Mouse (Mus musculus) hindbrain, embryonic 12.5 days (tissue): ENCODE measurements at regions not wholly inside any gene's neighbourhood (a gene's known extent, or its start where the extent isn't known, plus 50 kb on each side); places are given as distances from the start of the nearest gene placed in this dataset.

Experiments used
- ATAC-seq: fragments of 200-750 bp; cut with Nextera tagmentation; 2 replicates; pipeline ENCODE4 v1.8.0; 2017; ENCODE audit warnings: moderate TSS enrichment; ENCODE audit not compliant: low FRiP score
- H3K27ac ChIP-seq: fragments of 300-500 bp; sonication (generic); 2 replicates; pipeline ENCODE4 v1.5.1; 2016; ENCODE audit warnings: mild to moderate bottlenecking
- H3K27me3 ChIP-seq: fragments of 300-500 bp; sonication (generic); 2 replicates; pipeline ENCODE4 v1.6.1; 2016; ENCODE audit warnings: mild to moderate bottlenecking
- H3K36me3 ChIP-seq: fragments of 300-500 bp; sonication (generic); 2 replicates; pipeline ENCODE4 v1.6.1; 2016; ENCODE audit warnings: mild to moderate bottlenecking
- H3K4me1 ChIP-seq: fragments of 300-500 bp; sonication (generic); 2 replicates; pipeline ENCODE4 v1.6.1; 2016
- H3K4me2 ChIP-seq: fragments of 300-500 bp; sonication (generic); replicated peaks from 2 replicates; pipeline ENCODE4 v1.6.1; 2016; ENCODE audit warnings: mild to moderate bottlenecking
- H3K4me3 ChIP-seq: fragments of 300-500 bp; sonication (generic); 2 replicates; pipeline ENCODE4 v1.5.1; 2016; ENCODE audit warnings: mild to moderate bottlenecking
- H3K9ac ChIP-seq: fragments of 300-500 bp; sonication (generic); 2 replicates; pipeline ENCODE4 v1.6.1; 2016; ENCODE audit warnings: mild to moderate bottlenecking, moderate library complexity
- H3K9me3 ChIP-seq: fragments of 300-500 bp; sonication (generic); replicated peaks from 2 replicates; pipeline ENCODE4 v1.6.1; 2016; ENCODE audit warnings: mild to moderate bottlenecking
- WGBS: fragments of 180-500 bp; shearing (Covaris S2); methylation state at CpG from one replicate; pipeline ENCODE4 v1.1.7; 2016; 5-methylcytosine and 5-hydroxymethylcytosine counted together

DNA sequence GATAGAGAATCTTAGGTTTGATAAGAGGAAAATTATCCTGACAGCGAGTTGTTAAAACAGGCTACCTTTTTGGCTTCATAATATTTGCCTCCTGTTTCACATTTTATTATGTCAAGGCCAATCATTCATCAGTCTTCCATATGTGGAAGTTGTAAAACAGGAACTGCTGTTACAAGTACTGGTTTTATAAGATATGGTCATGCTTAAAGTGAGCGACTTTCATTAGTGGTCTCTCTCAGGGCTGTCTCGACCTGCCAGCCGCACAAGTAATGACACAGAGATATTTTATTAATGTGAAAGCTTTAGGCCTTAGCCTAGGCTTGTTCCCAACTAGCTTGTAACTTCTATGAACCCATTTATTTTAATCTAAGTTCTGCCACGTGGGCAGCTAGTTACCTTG is 346.3 kb upstream of the Nudt12 start:
- Histone ChIP-seq H3K9me3 (no peaks in the 10 kb centered on the region), H3K4me2 (no peak overlapping the region), H3K9ac (no peak overlapping the region), H3K27me3 (no peaks in the 10 kb centered on the region), H3K36me3 (no peaks in the 10 kb centered on the region), H3K4me3 (no peak overlapping the region), H3K27ac (no peak overlapping the region), H3K4me1 (no peaks in the 10 kb centered on the region)
- 81% methylated on average over 5 of the region's 5 CpGs for WGBS
- ATAC-seq: no peak

DNA sequence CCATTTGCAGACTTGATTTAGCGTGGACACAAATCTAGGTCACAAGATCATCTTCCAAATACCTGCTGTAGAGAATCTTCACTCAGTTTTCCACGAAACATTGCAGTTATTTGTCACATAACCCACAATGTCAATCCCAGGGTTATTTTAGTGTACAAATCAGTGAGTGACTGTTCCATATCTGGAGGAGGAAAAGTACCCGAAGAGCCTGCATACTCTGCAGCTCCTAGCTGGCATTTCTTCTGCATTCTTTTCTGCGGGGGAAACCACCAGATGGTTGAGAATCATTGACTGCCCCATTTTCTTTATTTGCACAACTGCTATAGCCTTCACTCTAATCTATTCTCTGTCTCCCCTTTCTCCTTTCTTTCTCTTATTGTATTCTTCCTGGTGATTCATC is 332.4 kb upstream of the Nudt12 start:
- 86% methylated on average over 4 of the region's 4 CpGs for WGBS
- H3K4me3 ChIP-seq: no peak overlapping the region
- no peak overlapping the region for H3K9ac ChIP-seq
- no peaks in the 10 kb centered on the region for H3K9me3 ChIP-seq
- no peaks in the 10 kb centered on the region for H3K4me1 ChIP-seq
- no peak overlapping the region for H3K4me2 ChIP-seq
- no peak overlapping the region for H3K27ac ChIP-seq
- H3K36me3 ChIP-seq: no peaks in the 10 kb centered on the region
- ATAC-seq: no peak
- no peaks in the 10 kb centered on the region for H3K27me3 ChIP-seq

DNA sequence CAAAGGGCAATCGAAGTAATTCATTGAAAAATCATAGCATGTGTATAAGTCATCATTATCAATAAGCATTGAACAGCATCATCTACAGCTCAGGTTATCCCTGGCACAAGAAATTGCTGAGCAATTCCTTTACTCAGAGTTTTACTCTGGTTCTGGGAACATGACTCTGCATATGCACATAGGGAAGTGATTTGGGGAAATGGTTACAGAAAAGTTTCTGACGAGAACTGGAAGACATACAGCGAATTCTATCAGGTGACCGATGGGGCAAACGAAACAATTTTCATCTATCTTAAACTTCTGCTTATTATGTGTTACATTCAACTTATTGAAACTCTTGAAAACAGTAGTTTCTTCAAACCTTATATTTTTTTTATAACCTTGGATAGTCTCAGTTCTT is 284.8 kb upstream of the Nudt12 start:
- Histone ChIP-seq H3K4me3 (no peak overlapping the region), H3K9me3 (no peaks in the 10 kb centered on the region), H3K27me3 (no peaks in the 10 kb centered on the region), H3K27ac (no peak overlapping the region), H3K9ac (no peak overlapping the region), H3K36me3 (no peaks in the 10 kb centered on the region), H3K4me2 (no peak overlapping the region), H3K4me1 (no peaks in the 10 kb centered on the region)
- ATAC-seq: no peak
- WGBS: 91% methylated on average over 5 of the region's 5 CpGs

DNA sequence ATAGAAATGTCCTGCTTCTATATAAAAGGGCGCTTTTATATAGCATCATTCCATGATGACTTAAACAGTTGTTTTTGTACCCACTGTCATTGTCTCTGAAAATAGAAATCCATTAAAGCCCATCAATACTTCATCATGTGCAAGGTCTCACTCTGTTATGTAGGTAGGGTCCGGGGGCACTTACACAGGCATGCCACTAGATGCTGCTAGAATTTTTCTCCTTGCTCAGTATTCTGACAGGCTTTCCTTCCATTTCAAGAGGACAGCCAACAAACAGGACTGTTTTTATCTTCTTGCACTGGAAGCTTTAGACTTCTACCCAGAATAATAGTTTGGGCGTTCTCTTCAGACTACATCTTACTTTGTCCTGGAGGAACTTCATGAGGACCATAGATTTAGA is 268.2 kb upstream of the Nudt12 start:
- no peak overlapping the region for H3K9ac ChIP-seq
- 58% methylated on average over 3 of the region's 3 CpGs for WGBS
- no peak for ATAC-seq

DNA sequence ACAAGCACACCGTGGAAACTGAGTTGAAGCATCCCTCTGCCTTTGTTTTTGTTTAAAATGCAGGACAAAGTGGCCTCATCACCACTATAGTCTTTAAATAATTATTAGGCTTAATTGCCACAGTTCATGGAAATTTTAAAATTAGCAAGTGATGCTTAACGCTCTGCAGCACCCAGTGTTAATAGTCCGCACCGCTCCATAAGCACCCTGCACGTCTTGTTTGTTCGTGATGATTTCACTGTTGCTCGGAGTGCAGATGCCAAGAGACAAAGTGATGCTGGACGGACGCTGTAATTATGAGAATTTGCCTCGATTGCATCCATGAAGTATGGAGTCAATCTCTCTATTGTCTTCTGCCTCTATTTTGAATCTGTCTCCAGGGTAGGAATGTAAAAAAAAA is 266.6 kb upstream of the Nudt12 start:
- no peak overlapping the region for H3K4me3 ChIP-seq
- WGBS: 69% methylated on average over 10 of the region's 10 CpGs
- no peak overlapping the region for H3K9ac ChIP-seq
- no peak overlapping the region for H3K27ac ChIP-seq
- no peaks in the 10 kb centered on the region for H3K4me1 ChIP-seq
- no peaks in the 10 kb centered on the region for H3K36me3 ChIP-seq
- no peaks in the 10 kb centered on the region for H3K9me3 ChIP-seq
- no peak overlapping the region for H3K4me2 ChIP-seq
- no peaks in the 10 kb centered on the region for H3K27me3 ChIP-seq
- peak; percentile 61; the same call in 1 of the 2 replicates for ATAC-seq

More for the DNA sequence above, 268.2 kb upstream of the Nudt12 start:
- no peaks in the 10 kb centered on the region for H3K9me3 ChIP-seq
- no peaks in the 10 kb centered on the region for H3K36me3 ChIP-seq
- no peak overlapping the region for H3K27ac ChIP-seq
- H3K4me2 ChIP-seq: no peak overlapping the region
- H3K4me3 ChIP-seq: no peak overlapping the region
- no peaks in the 10 kb centered on the region for H3K4me1 ChIP-seq
- no peaks in the 10 kb centered on the region for H3K27me3 ChIP-seq

DNA sequence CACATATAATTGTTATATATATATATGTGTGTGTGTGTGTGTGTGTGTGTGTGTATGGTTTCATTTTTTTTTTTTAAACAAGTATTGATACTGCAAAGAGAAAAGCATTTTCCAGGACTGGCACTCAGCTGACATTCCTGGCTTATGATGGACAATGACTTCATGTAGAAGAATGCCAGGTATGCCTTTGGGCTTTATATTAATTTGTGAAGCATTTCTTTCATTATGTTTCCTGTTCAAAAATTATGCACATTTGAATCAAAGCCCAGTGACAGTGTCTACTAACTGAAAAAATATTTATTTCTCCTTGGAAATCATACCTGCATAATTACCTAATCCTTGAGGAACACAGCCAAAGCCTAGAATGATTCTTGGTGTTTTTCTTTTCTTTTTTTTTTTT is 256.4 kb upstream of the Nudt12 start:
- Histone ChIP-seq H3K4me1 (no peaks in the 10 kb centered on the region), H3K36me3 (no peaks in the 10 kb centered on the region), H3K4me2 (no peak overlapping the region), H3K9me3 (no peaks in the 10 kb centered on the region), H3K27me3 (no peaks in the 10 kb centered on the region), H3K27ac (no peak overlapping the region), H3K4me3 (no peak overlapping the region), H3K9ac (no peak overlapping the region)
- no peak for ATAC-seq

DNA sequence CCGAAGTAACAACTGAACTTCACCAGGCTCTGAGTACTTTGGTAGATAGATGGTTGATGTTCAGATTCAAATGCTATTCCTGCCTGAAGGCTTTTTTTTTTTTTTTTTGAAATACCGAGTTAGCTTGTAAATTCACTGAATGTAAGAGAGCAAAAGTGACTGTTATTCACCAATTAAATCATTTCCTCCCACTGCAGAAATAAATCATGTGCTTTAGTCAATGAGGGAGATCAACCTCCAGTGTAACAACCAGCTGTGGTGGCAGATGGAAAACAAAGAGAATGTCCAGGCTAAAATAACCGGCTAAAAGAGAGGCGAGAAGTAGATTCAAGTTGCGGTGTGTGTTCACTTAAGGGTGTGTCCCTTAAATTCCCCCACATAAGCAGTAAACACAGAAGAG is 235.8 kb upstream of the Nudt12 start:
- no peak overlapping the region for H3K4me3 ChIP-seq
- no peak for ATAC-seq
- no peaks in the 10 kb centered on the region for H3K9me3 ChIP-seq
- H3K4me2 ChIP-seq: no peak overlapping the region
- H3K9ac ChIP-seq: no peak overlapping the region
- no peaks in the 10 kb centered on the region for H3K4me1 ChIP-seq
- no peaks in the 10 kb centered on the region for H3K36me3 ChIP-seq
- H3K27ac ChIP-seq: no peak overlapping the region
- 84% methylated on average over 5 of the region's 5 CpGs for WGBS
- no peaks in the 10 kb centered on the region for H3K27me3 ChIP-seq

DNA sequence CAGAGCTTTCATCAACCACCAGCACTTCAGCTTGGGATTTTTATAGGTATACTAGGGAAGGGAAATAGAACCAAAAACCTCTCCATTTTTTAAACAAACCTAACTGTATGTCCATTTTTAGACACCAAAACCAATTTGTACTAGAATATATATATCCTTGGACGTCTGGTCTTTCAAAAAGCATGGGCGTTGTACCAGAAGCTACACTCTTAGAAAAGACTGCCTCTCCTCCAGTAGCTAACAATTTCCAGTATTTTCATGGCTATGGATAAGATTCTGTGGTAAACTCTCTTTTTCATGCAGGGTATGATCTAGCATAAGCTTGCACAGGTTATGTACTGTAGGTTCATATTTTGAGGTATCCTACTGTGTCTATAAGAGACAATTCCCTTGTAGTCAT is 219.1 kb upstream of the Nudt12 start:
- H3K4me3 ChIP-seq: no peak overlapping the region
- WGBS: 91% methylated on average over 2 of the region's 2 CpGs
- H3K36me3 ChIP-seq: no peaks in the 10 kb centered on the region
- ATAC-seq: no peak
- no peaks in the 10 kb centered on the region for H3K4me1 ChIP-seq
- no peak overlapping the region for H3K9ac ChIP-seq
- no peak overlapping the region for H3K4me2 ChIP-seq
- H3K9me3 ChIP-seq: no peaks in the 10 kb centered on the region
- no peak overlapping the region for H3K27ac ChIP-seq
- no peaks in the 10 kb centered on the region for H3K27me3 ChIP-seq
